Mouse (Mus musculus) embryonic facial prominence, embryonic 13.5 days (tissue): ENCODE measurements around the gene Mxi1. TPM values are rescaled to one million over a fixed set of nuclear protein-coding genes. Genes with fewer than 3 reads are reported as not detected.

Source experiments
- ATAC-seq: fragments of 200-750 bp; cut with Nextera tagmentation; 2 replicates; pipeline ENCODE4 v1.8.0; 2017; ENCODE audit warnings: low read depth; ENCODE audit not compliant: insufficient number of reproducible peaks, insufficient read depth, low FRiP score, low TSS enrichment
- H3K27ac ChIP-seq: fragments of 300-500 bp; sonication (generic); 2 replicates; pipeline ENCODE4 v1.5.1; 2015; ENCODE audit warnings: moderate library complexity, mild to moderate bottlenecking, inconsistent platforms
- H3K27me3 ChIP-seq: fragments of 300-500 bp; sonication (generic); 2 replicates; pipeline ENCODE4 v1.6.1; 2015; ENCODE audit warnings: mild to moderate bottlenecking, inconsistent platforms
- H3K36me3 ChIP-seq: fragments of 300-500 bp; sonication (generic); 2 replicates; pipeline ENCODE4 v1.6.1; 2015; ENCODE audit warnings: mild to moderate bottlenecking, inconsistent platforms
- H3K4me1 ChIP-seq: fragments of 300-500 bp; sonication (generic); 2 replicates; pipeline ENCODE4 v1.6.1; 2015; ENCODE audit warnings: inconsistent platforms
- H3K4me2 ChIP-seq: fragments of 300-500 bp; sonication (generic); 2 replicates; pipeline ENCODE4 v1.6.1; 2015; ENCODE audit warnings: moderate library complexity, mild to moderate bottlenecking, inconsistent platforms
- H3K4me3 ChIP-seq: fragments of 300-500 bp; sonication (generic); 2 replicates; pipeline ENCODE4 v1.5.1; 2015; ENCODE audit warnings: mild to moderate bottlenecking, inconsistent platforms
- H3K9ac ChIP-seq: fragments of 300-500 bp; sonication (generic); 2 replicates; pipeline ENCODE4 v1.6.1; 2015; ENCODE audit warnings: mild to moderate bottlenecking, inconsistent platforms
- H3K9me3 ChIP-seq: fragments of 300-500 bp; sonication (generic); 2 replicates; pipeline ENCODE4 v1.6.1; 2016; ENCODE audit warnings: inconsistent platforms
- WGBS: fragments of 180-500 bp; shearing (Covaris S2); methylation state at CpG from one replicate; pipeline ENCODE4 v1.1.7; 2015; ENCODE audit warnings: mixed read lengths; 5-methylcytosine and 5-hydroxymethylcytosine counted together
- polyA plus RNA-seq: library from polyadenylated mRNA; unstranded; fragments of >200 nt; fragmentation: Nextera tagmentation; extraction: Ambion mirVana; gene quantifications from 2 replicates; pipeline ENCODE4 v1.2.1, GENCODE M21; 2015

The Mxi1 gene
- polyA plus RNA-seq, 1 experiment from 2014 or later = 26.5 TPM

DNA sequence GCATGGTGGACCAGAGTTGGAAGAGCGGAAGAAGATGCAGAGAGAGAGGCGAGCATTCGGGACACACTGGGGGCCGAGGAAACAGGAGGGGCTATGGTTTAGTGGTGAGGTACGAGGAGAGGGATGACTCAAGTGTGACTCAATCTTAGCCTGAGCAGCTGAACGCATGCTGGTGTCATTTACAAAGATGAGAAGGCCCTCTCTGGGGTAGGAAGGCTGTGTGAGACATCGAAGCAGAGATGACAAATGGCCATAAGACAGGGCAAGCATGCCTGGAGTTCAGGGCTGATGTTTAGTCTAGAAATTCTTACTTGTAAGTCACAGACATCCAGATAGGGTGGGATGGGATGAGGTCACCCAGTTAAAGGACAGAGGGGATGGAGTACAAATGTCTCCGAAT lies 98.1 kb downstream of the Mxi1 start:
- ATAC-seq = no peak
- Histone ChIP-seq H3K27me3 (no peaks in the 10 kb centered on the region), H3K4me3 (no peak overlapping the region), H3K27ac (no peak overlapping the region), H3K9ac (no peak overlapping the region), H3K4me2 (no peak overlapping the region), H3K36me3 (no peaks in the 10 kb centered on the region), H3K9me3 (no peaks in the 10 kb centered on the region), H3K4me1 (peaks cover 19% of the 10 kb centered on the region)
- WGBS = 90% methylated on average over 8 of the region's 8 CpGs

DNA sequence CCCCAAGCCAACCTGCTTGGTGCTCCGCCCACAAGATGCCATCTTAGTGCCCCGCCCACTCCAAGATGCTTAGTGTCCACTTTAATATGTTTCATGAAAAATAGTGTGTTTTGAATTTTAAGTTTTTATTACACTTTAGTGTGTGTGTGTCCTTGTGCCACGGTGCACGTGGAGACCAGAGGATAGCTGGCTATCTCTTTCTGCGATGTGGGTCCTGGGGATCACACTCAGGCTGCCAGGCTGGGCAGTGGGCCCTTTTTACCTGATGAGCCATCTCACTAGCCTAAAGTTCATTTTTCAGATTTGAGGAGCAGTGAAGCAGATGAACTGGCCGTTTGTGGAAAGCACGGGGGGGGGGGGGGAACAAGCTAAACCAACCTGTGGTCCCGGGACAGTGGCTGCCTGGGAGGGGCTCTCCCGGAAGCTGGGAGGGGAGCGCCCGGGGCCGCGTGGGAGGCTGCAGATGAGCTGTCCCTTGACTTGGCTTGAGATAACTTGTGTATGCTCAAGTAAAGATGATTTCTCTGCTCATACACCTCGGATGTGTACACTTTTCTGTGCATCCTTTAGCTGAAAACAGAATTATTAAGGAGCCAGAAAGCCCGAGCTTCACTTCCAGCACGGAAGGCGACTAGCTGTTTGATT lies 99.5 kb downstream of the Mxi1 start:
- no peak overlapping the region for H3K4me2 ChIP-seq
- no peaks in the 10 kb centered on the region for H3K9me3 ChIP-seq
- no peak overlapping the region for H3K9ac ChIP-seq
- H3K27ac ChIP-seq = no peak overlapping the region
- no peaks in the 10 kb centered on the region for H3K27me3 ChIP-seq
- no peak for ATAC-seq
- H3K4me1 ChIP-seq = peaks cover 19% of the 10 kb centered on the region
- no peaks in the 10 kb centered on the region for H3K36me3 ChIP-seq
- 51% methylated on average over 17 of the region's 17 CpGs for WGBS
- no peak overlapping the region for H3K4me3 ChIP-seq

DNA sequence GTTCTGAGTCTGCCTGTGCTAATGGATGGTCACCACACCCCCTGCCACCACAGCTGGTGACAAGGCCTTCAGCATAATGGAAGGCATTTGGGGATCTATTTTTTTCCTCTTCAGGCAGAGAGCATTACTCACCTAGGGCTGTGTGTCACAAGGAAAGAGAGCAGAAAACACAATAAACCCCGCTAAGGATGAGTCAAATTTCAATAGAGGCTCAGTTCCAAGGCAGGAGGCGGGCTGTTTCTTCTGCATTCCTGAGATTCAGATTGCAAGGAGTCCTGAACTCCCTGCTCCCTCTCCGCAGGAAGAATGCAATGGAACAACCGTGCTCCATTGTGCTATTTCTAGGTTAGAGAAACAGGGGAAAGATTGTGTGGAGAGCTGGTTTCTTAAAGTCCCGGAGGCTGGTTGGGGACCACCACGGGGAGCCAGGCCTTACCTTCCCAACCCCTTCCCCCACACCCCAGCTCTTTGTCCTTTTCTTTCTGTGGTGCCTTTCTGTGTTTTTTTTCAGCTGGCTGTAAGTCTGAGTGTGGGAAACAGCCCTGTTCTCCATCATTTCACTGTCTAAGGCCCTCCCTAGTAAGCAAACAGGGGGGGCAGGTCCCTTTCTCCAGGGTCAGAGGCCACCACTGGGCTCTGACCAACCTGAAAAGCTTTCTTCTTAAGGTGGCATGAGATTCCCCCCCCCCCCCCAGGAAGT lies 102.0 kb downstream of the Mxi1 start:
- no peaks in the 10 kb centered on the region for H3K9me3 ChIP-seq
- no peaks in the 10 kb centered on the region for H3K36me3 ChIP-seq
- ATAC-seq = peak; percentile 52; the same call in 1 of the 2 replicates
- no peak overlapping the region; the same call in 1 of the 2 replicates for H3K4me2 ChIP-seq
- H3K27me3 ChIP-seq = no peaks in the 10 kb centered on the region
- H3K9ac ChIP-seq = no peak overlapping the region
- no peak overlapping the region for H3K4me3 ChIP-seq
- H3K27ac ChIP-seq = peak overlapping the region; percentile 86
- peaks cover 19% of the 10 kb centered on the region for H3K4me1 ChIP-seq
- 5% methylated on average over 6 of the region's 6 CpGs for WGBS

DNA sequence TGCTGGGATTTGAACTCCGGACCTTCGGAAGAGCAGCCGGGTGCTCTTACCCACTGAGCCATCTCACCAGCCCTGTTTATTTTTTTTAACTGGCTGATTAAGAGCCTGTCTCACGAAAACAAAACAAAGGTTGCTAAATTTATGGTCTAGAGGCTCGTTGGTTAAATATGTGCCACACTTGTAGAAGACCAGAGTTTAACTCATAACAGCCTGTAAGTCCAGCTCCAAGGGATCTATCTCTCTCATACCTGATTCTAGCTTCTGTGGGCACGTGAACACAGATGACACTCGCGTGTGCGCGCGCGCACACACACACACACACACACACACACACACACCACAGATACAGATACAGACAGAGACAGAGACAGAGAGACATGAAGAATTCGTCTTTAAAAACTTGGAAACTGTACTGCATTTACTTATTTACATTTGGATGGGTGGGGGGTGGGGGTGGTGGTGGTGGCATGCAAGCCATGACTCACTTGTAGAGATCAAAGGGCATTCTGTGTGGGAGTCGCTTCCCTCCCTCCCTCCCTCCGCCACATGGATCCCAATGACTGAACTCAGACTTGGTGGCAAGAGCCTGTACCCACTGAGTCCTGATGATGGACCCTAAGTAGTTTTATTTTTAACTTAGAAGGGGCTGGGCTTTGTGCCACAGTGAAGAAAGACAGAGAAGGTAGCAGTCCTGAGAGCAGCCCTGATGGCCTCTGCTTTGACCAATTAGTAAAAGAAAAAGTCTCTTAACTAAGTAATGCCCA lies 103.5 kb downstream of the Mxi1 start:
- no peak overlapping the region for H3K27ac ChIP-seq
- no peaks in the 10 kb centered on the region for H3K27me3 ChIP-seq
- H3K4me1 ChIP-seq = peaks cover 19% of the 10 kb centered on the region
- no peak for ATAC-seq
- H3K9me3 ChIP-seq = no peaks in the 10 kb centered on the region
- no peak overlapping the region for H3K4me2 ChIP-seq
- no peak overlapping the region for H3K4me3 ChIP-seq
- WGBS = 84% methylated on average over 15 of the region's 15 CpGs
- no peak overlapping the region for H3K9ac ChIP-seq
- no peaks in the 10 kb centered on the region for H3K36me3 ChIP-seq

DNA sequence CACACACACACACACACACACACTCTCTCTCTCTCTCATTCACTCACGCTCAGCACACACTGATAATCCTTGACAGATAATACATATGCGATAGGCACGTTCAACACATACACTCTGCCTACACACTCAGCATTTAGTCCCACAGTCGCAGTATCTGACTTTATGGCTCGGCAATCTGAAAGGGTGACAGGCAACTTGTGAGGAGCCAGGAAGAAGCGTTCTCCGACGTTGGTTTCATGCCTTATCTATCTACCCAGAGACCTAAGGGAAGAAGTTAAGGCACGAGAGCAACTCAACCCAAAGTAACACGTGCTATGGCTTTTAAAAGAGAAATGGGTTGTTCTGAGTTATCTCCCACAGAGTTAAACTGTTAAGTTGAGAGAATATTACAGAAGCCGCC lies 104.3 kb downstream of the Mxi1 start:
- Histone ChIP-seq H3K4me1 (peaks cover 19% of the 10 kb centered on the region), H3K27me3 (no peaks in the 10 kb centered on the region), H3K4me2 (no peak overlapping the region), H3K4me3 (no peak overlapping the region), H3K27ac (no peak overlapping the region), H3K9ac (no peak overlapping the region), H3K9me3 (no peaks in the 10 kb centered on the region), H3K36me3 (no peaks in the 10 kb centered on the region)
- no peak for ATAC-seq
- 89% methylated on average over 11 of the region's 11 CpGs for WGBS

DNA sequence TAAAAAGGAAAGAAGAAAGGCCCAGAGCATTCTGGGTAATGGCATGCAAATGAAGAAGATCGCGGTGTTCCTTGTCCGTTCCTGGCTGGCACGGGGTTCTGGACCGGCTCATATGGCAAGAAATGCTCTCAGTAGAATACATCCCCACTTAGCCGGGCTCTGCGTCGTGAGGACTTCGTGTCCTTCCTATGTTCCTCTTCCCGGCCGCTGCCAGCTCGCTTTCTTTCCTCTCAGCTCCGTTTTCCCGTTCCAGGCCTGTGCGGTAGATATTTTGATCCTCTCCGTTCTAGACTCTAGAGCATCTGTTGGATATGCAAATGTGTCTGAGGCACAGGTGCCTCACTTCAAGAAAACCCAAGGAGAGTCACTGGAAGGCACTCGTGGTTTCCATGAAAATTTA lies 104.9 kb downstream of the Mxi1 start:
- Histone ChIP-seq H3K9ac (no peak overlapping the region), H3K4me1 (peaks cover 16% of the 10 kb centered on the region), H3K36me3 (no peaks in the 10 kb centered on the region), H3K4me2 (no peak overlapping the region), H3K9me3 (no peaks in the 10 kb centered on the region), H3K27ac (no peak overlapping the region), H3K4me3 (no peak overlapping the region), H3K27me3 (no peaks in the 10 kb centered on the region)
- 85% methylated on average over 17 of the region's 17 CpGs for WGBS
- no peak for ATAC-seq

DNA sequence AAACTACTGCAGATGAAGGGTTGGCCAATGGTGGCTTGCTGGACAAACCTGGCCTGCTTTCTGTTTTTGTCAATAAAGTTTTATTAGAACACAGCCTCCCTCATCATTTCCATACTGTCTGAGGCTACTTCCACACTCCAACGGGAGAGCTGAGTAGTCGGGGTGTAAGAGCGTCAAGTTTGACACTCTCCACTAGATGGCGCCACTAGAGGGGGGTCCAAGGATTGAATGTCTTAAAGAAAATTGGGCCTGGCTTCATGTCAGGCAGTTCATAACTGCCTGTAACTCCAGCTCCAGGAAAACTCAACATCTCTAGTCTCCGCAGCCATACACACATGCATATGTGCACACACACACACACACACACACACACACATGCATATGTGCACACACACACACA lies 109.5 kb downstream of the Mxi1 start:
- Histone ChIP-seq H3K27ac (no peak overlapping the region), H3K36me3 (no peaks in the 10 kb centered on the region), H3K4me3 (no peak overlapping the region), H3K9me3 (no peaks in the 10 kb centered on the region), H3K4me2 (no peak overlapping the region), H3K9ac (no peak overlapping the region), H3K4me1 (peaks cover 15% of the 10 kb centered on the region), H3K27me3 (no peaks in the 10 kb centered on the region; the same call in 1 of the 2 replicates)
- 56% methylated on average over 5 of the region's 5 CpGs for WGBS
- ATAC-seq = no peak

DNA sequence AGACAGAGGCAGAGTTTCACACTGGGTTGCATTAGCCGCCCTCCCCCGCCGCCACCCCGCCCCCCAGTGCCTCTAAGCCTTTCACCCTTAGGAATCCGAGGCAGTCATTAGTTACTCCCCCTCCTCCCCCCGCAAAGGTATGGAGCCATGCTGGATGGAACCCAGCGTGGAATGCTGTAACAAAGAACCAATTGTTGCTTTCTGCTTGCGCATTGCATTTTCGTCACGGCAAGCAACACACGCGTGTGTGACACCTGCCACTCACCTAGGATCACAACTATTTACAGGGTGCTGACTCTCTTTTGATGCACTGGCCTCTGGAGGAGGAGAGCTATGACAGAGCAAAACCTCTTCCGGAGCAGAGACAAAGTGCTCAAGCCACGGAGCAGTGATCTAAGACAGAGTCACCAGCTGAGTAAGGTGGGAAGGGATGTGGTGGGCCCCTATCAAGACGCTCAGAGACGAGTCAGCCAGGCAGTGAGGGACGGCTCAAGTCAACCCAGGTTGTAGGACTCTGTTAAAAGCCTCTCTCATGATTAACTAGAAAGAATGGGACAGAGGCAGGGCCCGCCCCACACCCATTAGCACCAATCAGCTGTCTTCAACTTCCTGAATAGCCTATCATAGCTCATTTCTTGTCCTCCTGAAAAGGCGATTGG lies 110.7 kb downstream of the Mxi1 start:
- H3K36me3 ChIP-seq = no peaks in the 10 kb centered on the region
- ATAC-seq = peak; percentile 92
- H3K4me2 ChIP-seq = peak overlapping the region; percentile 87
- H3K4me1 ChIP-seq = peaks cover 15% of the 10 kb centered on the region
- H3K9me3 ChIP-seq = no peaks in the 10 kb centered on the region
- peak overlapping the region; percentile 67 for H3K9ac ChIP-seq
- under 1% methylated on average over 19 of the region's 19 CpGs for WGBS
- H3K27ac ChIP-seq = peak overlapping the region; percentile 90
- H3K27me3 ChIP-seq = no peaks in the 10 kb centered on the region; the same call in 1 of the 2 replicates
- peak overlapping the region; percentile 49 for H3K4me3 ChIP-seq

DNA sequence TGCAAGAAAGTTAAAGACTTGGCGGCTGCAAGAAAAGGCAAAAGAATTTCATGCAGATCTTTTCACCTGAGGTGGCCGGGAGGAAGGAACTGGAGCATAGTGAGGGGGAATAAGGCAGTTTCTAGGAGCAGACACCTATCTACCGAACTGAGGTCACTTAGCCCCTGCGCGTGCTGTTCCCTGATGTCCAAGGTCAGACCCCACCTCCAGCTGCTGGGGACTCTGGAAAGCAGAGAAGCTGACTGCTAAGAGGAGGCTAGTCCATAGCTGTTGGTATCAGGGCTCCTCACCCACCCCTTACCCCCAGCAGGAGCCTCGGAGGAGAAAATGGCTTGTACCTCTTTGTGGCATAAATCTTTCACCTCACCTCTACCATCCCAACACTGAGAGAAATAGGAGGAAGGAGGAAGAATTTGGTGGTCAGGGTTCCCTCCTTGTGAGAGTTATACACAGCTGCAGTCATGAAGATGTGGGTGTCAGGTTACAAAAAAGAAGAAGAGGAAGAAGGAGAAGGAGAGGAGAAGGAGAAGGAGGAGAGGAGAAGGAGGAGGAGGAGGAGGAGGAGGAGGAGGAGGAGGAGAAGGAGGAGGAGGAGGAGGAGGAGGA lies 111.4 kb downstream of the Mxi1 start:
- 0% methylated on average over 6 of the region's 6 CpGs for WGBS
- peak overlapping the region; percentile 47; the same call in 1 of the 2 replicates for H3K9ac ChIP-seq
- H3K9me3 ChIP-seq = no peaks in the 10 kb centered on the region
- no peaks in the 10 kb centered on the region; the same call in 1 of the 2 replicates for H3K27me3 ChIP-seq
- H3K4me2 ChIP-seq = peak overlapping the region; percentile 87
- H3K4me1 ChIP-seq = peaks cover 15% of the 10 kb centered on the region
- H3K36me3 ChIP-seq = no peaks in the 10 kb centered on the region
- H3K4me3 ChIP-seq = peak overlapping the region; percentile 49
- no peak for ATAC-seq
- H3K27ac ChIP-seq = peak overlapping the region; percentile 57; the same call in 1 of the 2 replicates

DNA sequence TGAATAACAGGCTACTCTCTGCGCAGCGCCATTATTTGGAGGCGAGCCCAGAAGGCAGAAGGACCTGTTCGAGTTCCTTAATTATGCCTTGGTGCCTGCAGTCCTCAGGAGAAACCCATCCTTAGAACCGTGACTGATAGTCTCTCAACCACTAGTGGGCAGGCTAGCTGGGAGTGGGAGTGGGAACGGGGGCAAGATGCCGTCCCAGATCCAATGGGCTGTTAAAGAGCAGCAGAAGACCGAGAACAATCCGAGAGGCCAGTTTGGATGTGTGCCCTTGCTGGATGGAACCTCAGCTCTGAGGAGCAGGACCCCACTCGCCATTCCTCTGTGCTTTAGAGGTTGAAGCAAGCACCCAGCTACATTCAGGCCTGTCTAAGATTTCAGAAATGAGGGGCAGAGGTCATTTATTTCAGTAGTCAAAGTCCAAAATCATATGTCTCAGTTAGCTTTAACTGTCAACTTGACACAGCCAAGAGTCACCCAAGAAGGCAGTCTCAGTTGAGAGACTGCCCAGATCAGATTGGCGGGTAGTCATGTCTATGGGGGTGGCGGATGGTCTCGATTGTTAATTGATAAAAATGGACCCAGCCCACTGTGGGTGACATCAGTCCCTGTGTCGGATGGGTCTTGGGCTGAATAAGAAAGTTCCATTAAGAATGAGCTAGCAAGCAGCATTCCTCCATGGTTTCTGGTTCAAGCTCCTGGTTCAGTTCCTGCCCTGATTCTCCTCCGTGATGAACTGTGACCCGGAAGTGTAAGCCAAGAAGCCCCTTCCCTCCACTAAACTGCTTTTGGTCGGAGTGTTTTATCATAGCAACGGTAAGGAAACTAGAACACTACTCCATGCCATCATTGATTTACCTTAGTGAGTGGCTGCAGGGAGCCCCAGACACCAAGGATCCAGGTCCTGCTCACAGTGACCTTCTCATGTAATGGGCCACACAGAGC lies 112.3 kb downstream of the Mxi1 start:
- Histone ChIP-seq H3K9ac (no peak overlapping the region), H3K4me3 (no peak overlapping the region), H3K4me1 (peaks cover 21% of the 10 kb centered on the region), H3K36me3 (no peaks in the 10 kb centered on the region), H3K27ac (no peak overlapping the region), H3K9me3 (no peaks in the 10 kb centered on the region), H3K4me2 (no peak overlapping the region), H3K27me3 (no peaks in the 10 kb centered on the region; the same call in 1 of the 2 replicates)
- no peak for ATAC-seq
- WGBS = 72% methylated on average over 18 of the region's 18 CpGs
